Mouse (Mus musculus) neural tube, embryonic 11.5 days (tissue): ENCODE data around the gene Ahr. TPM values are rescaled to one million over a fixed set of nuclear protein-coding genes. Genes with fewer than 3 reads are reported as not detected.
A peak's percentile ranks its signal among the peaks of the same experiment; 100 is the strongest.

Source experiments
- ATAC-seq: fragments of 200-750 bp; cut with Nextera tagmentation; 2 replicates; pipeline ENCODE4 v1.8.0; 2017; ENCODE audit warnings: moderate number of reproducible peaks, mild to moderate bottlenecking, moderate TSS enrichment, moderate library complexity; ENCODE audit not compliant: insufficient read depth, low FRiP score, low TSS enrichment
- DNase-seq: peaks from one replicate; pipeline ENCODE4 v3.0.0-alpha.2; 2015; ENCODE audit warnings: low spot score
- H3K27ac ChIP-seq: fragments of 300-500 bp; sonication (generic); 2 replicates; pipeline ENCODE4 v1.5.1; 2014; ENCODE audit warnings: low read depth, mild to moderate bottlenecking, low read length
- H3K27me3 ChIP-seq: fragments of 300-500 bp; sonication (generic); 2 replicates; pipeline ENCODE4 v1.6.1; 2014; ENCODE audit warnings: mild to moderate bottlenecking, low read length, mixed read lengths; ENCODE audit not compliant: control insufficient read depth, insufficient read depth
- H3K36me3 ChIP-seq: fragments of 300-500 bp; sonication (generic); 2 replicates; pipeline ENCODE4 v1.6.1; 2014; ENCODE audit warnings: mild to moderate bottlenecking, low read length, moderate library complexity, mixed read lengths; ENCODE audit not compliant: control insufficient read depth, insufficient read depth
- H3K4me1 ChIP-seq: fragments of 300-500 bp; sonication (generic); 2 replicates; pipeline ENCODE4 v1.6.1; 2014; ENCODE audit warnings: low read length, mixed read lengths; ENCODE audit not compliant: control insufficient read depth, insufficient read depth
- H3K4me2 ChIP-seq: fragments of 300-500 bp; sonication (generic); 2 replicates; pipeline ENCODE4 v1.6.1; 2014; ENCODE audit warnings: low read depth, mild to moderate bottlenecking, moderate library complexity
- H3K4me3 ChIP-seq: fragments of 300-500 bp; sonication (generic); 2 replicates; pipeline ENCODE4 v1.5.1; 2014; ENCODE audit warnings: low read depth, low read length
- H3K9ac ChIP-seq: fragments of 300-500 bp; sonication (generic); 2 replicates; pipeline ENCODE4 v1.6.1; 2014; ENCODE audit warnings: mild to moderate bottlenecking, low read length
- H3K9me3 ChIP-seq: fragments of 300-500 bp; sonication (generic); 2 replicates; pipeline ENCODE4 v1.6.1; 2016; ENCODE audit warnings: low read length; ENCODE audit not compliant: control insufficient read depth
- WGBS: fragments of 180-500 bp; shearing (Covaris S2); extraction: QIAGEN DNeasy Blood & Tissue Kit; methylation state at CpG from one replicate; pipeline ENCODE4 v1.1.7; 2014; 5-methylcytosine and 5-hydroxymethylcytosine counted together
- polyA plus RNA-seq: library from polyadenylated mRNA; unstranded; fragments of >200 nt; fragmentation: Nextera tagmentation; extraction: Ambion mirVana; gene quantifications from 2 replicates; pipeline ENCODE4 v1.2.1, GENCODE M21; 2014

Gene Ahr
- polyA plus RNA-seq, 1 experiment from 2014 or later = 4.9 TPM

DNA sequence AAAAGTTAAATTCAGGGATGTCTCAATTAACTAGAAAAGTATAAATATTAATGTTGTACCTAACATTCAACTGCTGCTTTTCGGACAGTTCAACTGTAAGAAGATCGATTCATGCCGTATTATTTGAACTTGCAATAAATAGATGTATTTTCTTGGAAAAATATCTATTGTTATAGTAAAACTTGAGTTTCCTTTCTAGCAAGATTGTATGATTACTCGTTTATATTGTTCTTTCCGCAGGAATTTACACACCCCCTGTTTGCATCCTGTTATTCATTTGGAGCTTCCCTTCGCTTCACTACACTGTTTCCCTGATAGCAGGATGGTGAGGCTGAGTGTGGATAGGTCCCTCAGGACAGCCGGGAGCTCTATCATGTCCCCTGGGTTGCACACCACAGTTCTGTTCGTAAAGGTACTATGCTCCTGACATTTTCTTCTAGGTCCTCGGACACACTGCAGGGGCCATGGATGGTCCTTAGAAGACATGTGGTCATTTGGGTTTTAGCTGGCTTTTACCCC, 12.2 kb downstream of the Ahr start:
- ATAC-seq (no peak), DNase-seq (no peak)
- no peak overlapping the region for H3K4me3 ChIP-seq
- no peaks in the 10 kb centered on the region for H3K4me1 ChIP-seq
- no peak overlapping the region for H3K27ac ChIP-seq
- H3K27me3 ChIP-seq = no peaks in the 10 kb centered on the region
- no peaks in the 10 kb centered on the region for H3K9me3 ChIP-seq
- H3K4me2 ChIP-seq = no peak overlapping the region
- 89% methylated on average over 9 of the region's 9 CpGs for WGBS
- H3K9ac ChIP-seq = no peak overlapping the region
- no peaks in the 10 kb centered on the region for H3K36me3 ChIP-seq

DNA sequence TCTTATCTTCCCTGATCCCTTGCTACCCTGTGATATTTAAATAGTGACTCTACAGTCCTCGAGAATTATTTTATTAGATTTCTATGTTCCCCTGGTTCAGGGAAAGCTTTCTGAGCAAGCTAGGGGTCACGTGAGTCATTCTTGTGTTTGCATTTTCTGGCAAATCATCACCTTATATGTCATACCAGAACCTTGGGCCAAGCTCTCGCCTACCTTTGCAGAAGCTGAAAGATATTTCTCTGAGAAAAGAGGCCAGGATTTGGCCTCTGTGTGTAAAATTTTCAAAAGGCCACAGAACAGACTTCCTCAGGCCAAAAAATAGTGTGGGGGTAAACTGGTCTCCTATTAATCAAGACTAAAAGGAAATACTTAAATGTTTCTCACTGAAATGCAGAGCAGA, 19.2 kb downstream of the Ahr start:
- Histone ChIP-seq H3K27ac (no peak overlapping the region), H3K9ac (no peak overlapping the region), H3K36me3 (no peaks in the 10 kb centered on the region), H3K4me3 (no peak overlapping the region), H3K27me3 (no peaks in the 10 kb centered on the region), H3K4me2 (no peak overlapping the region), H3K9me3 (no peaks in the 10 kb centered on the region), H3K4me1 (no peaks in the 10 kb centered on the region)
- no peak for DNase-seq
- 79% methylated on average over 3 of the region's 3 CpGs for WGBS
- no peak for ATAC-seq

DNA sequence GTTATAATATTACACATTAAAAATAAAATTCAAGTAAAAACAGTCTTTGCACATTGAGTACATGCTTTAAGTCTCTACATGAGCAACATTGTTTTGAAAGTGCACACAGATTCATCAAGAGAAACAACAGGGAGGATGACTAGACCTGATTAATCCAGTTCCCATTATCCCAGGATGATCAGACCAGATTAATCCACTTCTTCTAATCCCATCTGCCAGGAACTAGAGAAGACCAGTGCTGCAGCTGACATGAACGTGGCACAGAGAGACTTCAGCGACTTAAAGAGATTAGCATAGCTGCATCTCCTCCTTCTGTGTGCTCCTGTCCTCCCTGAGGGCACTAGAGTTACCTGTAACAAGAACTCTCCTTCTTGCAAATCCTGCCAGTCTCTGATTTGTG, 20.2 kb downstream of the Ahr start:
- 72% methylated on average over 2 of the region's 2 CpGs for WGBS

DNA sequence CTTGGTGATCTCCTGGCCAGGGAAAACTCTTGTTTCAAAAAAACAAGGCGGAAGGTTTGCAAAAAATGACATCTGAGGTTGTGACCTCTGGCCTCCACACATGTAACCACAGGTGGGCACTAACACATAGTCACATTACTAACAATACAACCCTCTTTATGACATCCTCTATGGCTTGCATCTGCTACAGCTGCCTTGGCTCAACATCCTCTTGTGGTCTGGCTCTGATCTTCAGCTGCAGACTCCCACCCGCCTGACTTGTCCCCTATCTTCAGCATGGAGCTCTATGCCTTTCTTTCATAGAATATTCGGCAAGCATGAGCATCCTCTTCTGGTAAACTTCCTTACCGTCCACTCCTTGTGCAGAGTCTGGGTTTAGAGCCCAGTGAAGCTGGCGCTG, 24.1 kb downstream of the Ahr start:
- Histone ChIP-seq H3K4me2 (no peak overlapping the region), H3K9ac (no peak overlapping the region), H3K4me3 (no peak overlapping the region), H3K27ac (no peak overlapping the region), H3K27me3 (no peaks in the 10 kb centered on the region), H3K36me3 (no peaks in the 10 kb centered on the region), H3K9me3 (no peaks in the 10 kb centered on the region), H3K4me1 (no peaks in the 10 kb centered on the region)
- ATAC-seq = no peak
- no peak for DNase-seq
- 86% methylated on average over 5 of the region's 5 CpGs for WGBS

More for the DNA sequence above, 20.2 kb downstream of the Ahr start:
- Histone ChIP-seq H3K4me3 (no peak overlapping the region), H3K27me3 (no peaks in the 10 kb centered on the region), H3K27ac (no peak overlapping the region), H3K9me3 (no peaks in the 10 kb centered on the region), H3K4me2 (no peak overlapping the region), H3K9ac (no peak overlapping the region), H3K36me3 (no peaks in the 10 kb centered on the region), H3K4me1 (no peaks in the 10 kb centered on the region)
- no peak for DNase-seq
- no peak for ATAC-seq

DNA sequence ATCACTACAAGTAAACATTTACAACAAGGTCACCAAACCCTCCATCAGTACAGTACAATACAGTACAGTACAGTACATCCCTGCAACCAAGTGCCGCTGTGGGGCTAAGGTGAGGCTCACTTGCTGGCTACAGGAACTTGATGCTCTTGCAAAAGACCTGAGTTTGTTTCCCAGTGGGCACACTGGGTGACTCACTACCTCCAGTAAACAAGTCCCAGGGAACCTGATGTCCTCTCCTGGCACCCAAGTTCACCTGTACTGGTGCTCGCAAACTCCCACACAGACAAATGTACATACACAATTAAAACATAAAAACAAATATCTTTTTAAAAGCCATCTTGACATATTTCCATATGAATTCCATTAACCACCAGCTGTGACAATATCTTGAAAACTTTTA, 28.5 kb downstream of the Ahr start:
- ATAC-seq (no peak), DNase-seq (no peak)
- Histone ChIP-seq H3K36me3 (no peaks in the 10 kb centered on the region), H3K4me3 (no peak overlapping the region), H3K27ac (no peak overlapping the region), H3K4me2 (no peak overlapping the region), H3K9ac (no peak overlapping the region), H3K27me3 (no peaks in the 10 kb centered on the region), H3K4me1 (no peaks in the 10 kb centered on the region), H3K9me3 (no peaks in the 10 kb centered on the region)
- 98% methylated on average over 2 of the region's 2 CpGs for WGBS

DNA sequence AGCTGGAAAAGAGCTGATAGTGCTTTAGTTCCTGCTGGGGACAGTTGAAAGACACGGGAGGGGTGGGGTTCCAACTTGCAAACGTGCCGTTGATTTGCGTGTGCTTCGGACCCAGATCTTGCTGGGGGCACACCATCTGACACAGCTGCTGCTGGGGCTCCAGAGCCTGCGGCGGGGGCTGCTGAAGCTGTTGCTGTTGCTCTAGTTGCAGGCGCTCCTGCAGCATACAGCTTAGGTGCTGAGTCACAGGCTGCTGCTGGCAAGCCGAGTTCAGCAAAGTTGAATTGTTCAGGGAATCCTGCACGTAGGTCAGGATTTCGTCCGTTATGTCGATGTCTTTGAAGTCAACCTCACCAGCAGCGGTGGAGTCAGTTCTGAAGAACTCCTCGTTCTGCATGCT, 30.8 kb downstream of the Ahr start:
- ATAC-seq (no peak), DNase-seq (no peak)
- Histone ChIP-seq H3K27me3 (no peaks in the 10 kb centered on the region), H3K4me1 (no peaks in the 10 kb centered on the region), H3K27ac (no peak overlapping the region), H3K9ac (no peak overlapping the region), H3K4me3 (no peak overlapping the region), H3K4me2 (no peak overlapping the region), H3K9me3 (no peaks in the 10 kb centered on the region), H3K36me3 (no peaks in the 10 kb centered on the region)
- WGBS = 90% methylated on average over 15 of the region's 15 CpGs

DNA sequence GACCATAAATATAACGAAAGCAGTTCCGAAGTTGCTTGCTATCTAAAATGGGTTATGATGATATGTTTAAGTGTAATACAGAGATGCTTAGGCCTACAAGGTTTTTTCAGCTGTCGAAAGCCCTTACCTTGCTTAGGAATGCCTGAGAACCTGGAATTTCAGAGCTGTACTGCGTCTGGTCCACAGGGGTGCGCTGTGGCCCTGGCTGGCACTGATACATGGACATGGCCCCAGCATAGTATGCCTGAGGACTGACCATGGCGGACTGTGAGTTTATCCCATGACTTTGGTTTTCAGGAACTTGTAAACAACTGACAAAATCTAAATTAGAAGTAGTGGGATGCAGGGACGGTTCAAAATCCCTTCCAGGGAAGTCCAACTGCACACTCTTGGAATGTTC, 31.3 kb downstream of the Ahr start:
- Histone ChIP-seq H3K27me3 (no peaks in the 10 kb centered on the region), H3K36me3 (no peaks in the 10 kb centered on the region), H3K9me3 (no peaks in the 10 kb centered on the region), H3K4me2 (no peak overlapping the region), H3K4me3 (no peak overlapping the region), H3K27ac (no peak overlapping the region), H3K9ac (no peak overlapping the region), H3K4me1 (no peaks in the 10 kb centered on the region)
- no peak for DNase-seq
- no peak for ATAC-seq
- WGBS = 90% methylated on average over 7 of the region's 7 CpGs

DNA sequence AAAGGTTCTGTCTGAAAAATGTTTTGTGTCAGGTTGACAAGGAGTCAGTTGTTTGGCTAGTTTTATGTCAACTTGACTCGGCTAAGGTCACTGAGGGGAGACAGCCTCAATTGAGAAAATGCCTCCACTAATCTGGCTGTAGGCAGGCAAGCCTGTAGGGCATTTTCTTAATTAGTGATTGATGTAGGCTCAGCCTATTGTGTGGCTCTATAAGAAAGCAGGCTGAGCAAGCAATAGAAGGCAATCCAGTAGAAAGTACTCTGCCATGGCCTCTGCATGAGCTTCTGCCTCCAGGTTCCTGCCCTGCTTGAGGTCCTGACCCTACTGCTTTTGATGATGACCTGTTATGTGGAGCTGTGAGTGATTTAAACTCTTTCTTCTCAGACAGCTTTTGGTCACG, 33.4 kb downstream of the Ahr start:
- 15% methylated on average over 2 of the region's 2 CpGs for WGBS

DNA sequence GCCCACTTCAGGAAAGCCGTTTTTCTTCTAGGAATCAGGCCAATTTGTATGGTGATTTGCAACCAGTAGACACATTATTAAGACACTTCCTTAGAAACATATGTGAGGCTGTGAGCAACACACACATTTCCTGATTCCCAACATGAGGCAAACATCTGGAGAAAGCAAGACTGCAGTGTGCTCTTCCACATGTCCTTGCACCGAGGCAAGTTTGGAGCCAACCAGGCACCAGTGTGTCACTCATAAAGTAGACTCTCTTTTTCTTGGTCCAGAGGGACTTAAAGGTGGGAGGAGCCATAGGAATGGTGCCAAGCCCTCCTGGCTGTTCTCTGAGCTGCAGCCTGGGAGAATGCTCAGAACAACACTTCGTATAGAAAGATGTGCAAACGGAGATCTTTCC, 39.6 kb downstream of the Ahr start:
- WGBS = 68% methylated on average over 4 of the region's 4 CpGs
- no peak for ATAC-seq
- H3K27me3 ChIP-seq = no peaks in the 10 kb centered on the region

More for the DNA sequence above, 33.4 kb downstream of the Ahr start:
- H3K4me3 ChIP-seq = no peak overlapping the region
- 0 out of 2 replicates have a peak, but pooled peaks have one; percentile 21 for ATAC-seq
- no peaks in the 10 kb centered on the region for H3K4me1 ChIP-seq
- no peak overlapping the region for H3K4me2 ChIP-seq
- H3K9ac ChIP-seq = no peak overlapping the region
- H3K27me3 ChIP-seq = no peaks in the 10 kb centered on the region
- no peaks in the 10 kb centered on the region for H3K36me3 ChIP-seq
- H3K9me3 ChIP-seq = no peaks in the 10 kb centered on the region
- no peak overlapping the region for H3K27ac ChIP-seq
- no peak for DNase-seq

More for the DNA sequence above, 39.6 kb downstream of the Ahr start:
- Histone ChIP-seq H3K4me3 (no peak overlapping the region), H3K9ac (no peak overlapping the region), H3K36me3 (no peaks in the 10 kb centered on the region), H3K9me3 (no peaks in the 10 kb centered on the region), H3K4me1 (no peaks in the 10 kb centered on the region), H3K4me2 (no peak overlapping the region), H3K27ac (no peak overlapping the region)
- no peak for DNase-seq
